In the genomic region with DNA sequence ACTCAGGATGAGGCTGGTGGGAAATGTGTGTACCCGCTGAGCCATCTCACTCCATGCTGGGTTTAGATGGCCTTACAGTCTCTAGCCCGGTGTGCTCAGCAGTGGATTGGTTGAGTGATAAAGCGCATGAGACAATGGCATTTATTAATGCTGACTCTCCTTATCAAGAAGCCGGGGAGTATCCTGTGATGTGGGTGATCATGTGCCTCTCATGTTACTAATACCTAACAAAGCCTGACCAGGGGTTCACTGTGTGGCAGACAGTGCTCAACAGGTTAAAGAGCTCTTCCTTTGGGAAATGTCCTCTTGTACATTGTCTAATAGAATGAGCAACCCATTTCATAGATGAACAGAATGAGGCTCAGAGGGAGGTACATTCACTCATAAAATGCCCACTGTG, we compare ENCODE assay signal across 34 mouse cellular contexts. TPM values are rescaled to one million over a fixed set of nuclear protein-coding genes. Genes with fewer than 3 reads are reported as not detected.
"Had no signal": no experiment of that assay in that cellular context is flagged by ENCODE, and none has a peak within 500 bp of the region (broad histone marks: within the 10 kb centered on the region; RNA-seq: fewer than 3 reads in every experiment).

No protein-coding gene starts in this region.

- H3K36me3 ChIP-seq: embryonic facial prominence, embryonic 10.5 days; embryonic facial prominence, embryonic 12.5 days; embryonic facial prominence, embryonic 13.5 days; embryonic facial prominence, embryonic 15.5 days; forebrain, embryonic 10.5 days; forebrain, embryonic 12.5 days; forebrain, embryonic 15.5 days had no signal

- H3K4me3 ChIP-seq: embryonic facial prominence, embryonic 10.5 days; embryonic facial prominence, embryonic 12.5 days; embryonic facial prominence, embryonic 13.5 days; embryonic facial prominence, embryonic 15.5 days; erythroblast, embryonic 14.5 days; forebrain, embryonic 10.5 days; forebrain, embryonic 12.5 days; forebrain, embryonic 13.5 days; forebrain, embryonic 15.5 days; gastrocnemius, adult 2 months; heart, adult 2 months had no signal

- DNase-seq: cerebellum, adult 8-10 months; cerebellum, adult 9-10 months; cerebellum, adult 9-11 months; cerebellum, postnatal 10 days; cerebellum, postnatal 14 days; cerebellum, postnatal 25 days; cerebellum, postnatal 36 days; embryo, embryonic 11 days; forebrain, postnatal 0 days; gastrocnemius, adult 2 months; gastrocnemius, postnatal 10 days; gastrocnemius, postnatal 14 days; gastrocnemius, postnatal 25 days; gastrocnemius, postnatal 36 days; heart, adult 18-20 months; heart, adult 2 months had no signal

- H3K4me2 ChIP-seq: embryonic facial prominence, embryonic 12.5 days; embryonic facial prominence, embryonic 13.5 days; embryonic facial prominence, embryonic 15.5 days; forebrain, embryonic 12.5 days; forebrain, embryonic 13.5 days; forebrain, embryonic 15.5 days had no signal

- ATAC-seq: forebrain, embryonic 13.5 days; forebrain, embryonic 14.5 days; forebrain, embryonic 15.5 days; forebrain, embryonic 16.5 days; forebrain, postnatal 0 days had no signal

- H3K27ac ChIP-seq: embryonic facial prominence, embryonic 10.5 days; embryonic facial prominence, embryonic 12.5 days; embryonic facial prominence, embryonic 13.5 days; embryonic facial prominence, embryonic 15.5 days; forebrain, embryonic 10.5 days; forebrain, embryonic 12.5 days; forebrain, embryonic 13.5 days; forebrain, embryonic 15.5 days; gastrocnemius, adult 2 months; heart, adult 2 months had no signal

- H3K9ac ChIP-seq: embryonic facial prominence, embryonic 12.5 days; embryonic facial prominence, embryonic 13.5 days; embryonic facial prominence, embryonic 15.5 days; forebrain, embryonic 12.5 days; forebrain, embryonic 13.5 days; forebrain, embryonic 15.5 days; forebrain, postnatal 0 days had no signal

- H3K27me3 ChIP-seq: embryonic facial prominence, embryonic 12.5 days; embryonic facial prominence, embryonic 13.5 days; embryonic facial prominence, embryonic 15.5 days; forebrain, embryonic 15.5 days had no signal

- H3K9me3 ChIP-seq: embryonic facial prominence, embryonic 10.5 days; embryonic facial prominence, embryonic 12.5 days; embryonic facial prominence, embryonic 13.5 days; embryonic facial prominence, embryonic 15.5 days; forebrain, embryonic 10.5 days; forebrain, embryonic 12.5 days; forebrain, embryonic 13.5 days; forebrain, embryonic 15.5 days had no signal

RNA-seq across cellular contexts. Expression of gene Lgals12, which starts 52.1 kb away (rescaled TPM):
- total RNA-seq: common myeloid progenitor, adult 5-6 weeks; granulocyte monocyte progenitor cell, adult 5-6 weeks had no signal
- polyA plus RNA-seq: erythroblast, embryonic 14.5 days had no signal

RNA-seq across cellular contexts. Expression of gene Hrasls5, which starts 57.5 kb away (rescaled TPM):
- total RNA-seq: common myeloid progenitor, adult 5-6 weeks; forebrain, postnatal 0 days; gastrocnemius, adult 18-20 months; gastrocnemius, adult 2 months; gastrocnemius, adult 8-10 months; gastrocnemius, postnatal 10 days; gastrocnemius, postnatal 14 days; gastrocnemius, postnatal 25 days; gastrocnemius, postnatal 36 days; gastrocnemius, postnatal 4 days; granulocyte monocyte progenitor cell, adult 5-6 weeks; heart, adult 18-20 months; heart, adult 2 months had no signal
- polyA plus RNA-seq: embryonic facial prominence, embryonic 10.5 days; embryonic facial prominence, embryonic 11.5 days; embryonic facial prominence, embryonic 12.5 days; embryonic facial prominence, embryonic 13.5 days; erythroblast, embryonic 14.5 days; forebrain, embryonic 10.5 days; forebrain, embryonic 11.5 days; forebrain, embryonic 12.5 days; forebrain, embryonic 13.5 days; forebrain, embryonic 14.5 days; forebrain, embryonic 15.5 days; forebrain, embryonic 16.5 days had no signal
